Mouse (Mus musculus) embryonic facial prominence, embryonic 10.5 days (tissue): ENCODE results near the gene Gabre. TPM values are rescaled to one million over a fixed set of nuclear protein-coding genes. Genes with fewer than 3 reads are reported as not detected.

Source experiments
- DNase-seq: peaks from one replicate; pipeline ENCODE4 v3.0.0-alpha.2; 2017; ENCODE audit warnings: low spot score
- H3K27ac ChIP-seq: fragments of 300-500 bp; sonication (generic); replicated peaks from 2 replicates; pipeline ENCODE4 v1.5.1; 2016; ENCODE audit warnings: mild to moderate bottlenecking
- H3K27me3 ChIP-seq: fragments of 300-500 bp; sonication (generic); replicated peaks from 2 replicates; pipeline ENCODE4 v1.6.1; 2016; ENCODE audit warnings: low read depth, mild to moderate bottlenecking; ENCODE audit not compliant: poor library complexity, severe bottlenecking
- H3K36me3 ChIP-seq: fragments of 300-500 bp; sonication (generic); replicated peaks from 2 replicates; pipeline ENCODE4 v1.6.1; 2016; ENCODE audit warnings: mild to moderate bottlenecking, moderate library complexity
- H3K4me1 ChIP-seq: fragments of 300-500 bp; sonication (generic); 2 replicates; pipeline ENCODE4 v1.6.1; 2016
- H3K4me3 ChIP-seq: fragments of 300-500 bp; sonication (generic); 2 replicates; pipeline ENCODE4 v1.5.1; 2016; ENCODE audit warnings: mild to moderate bottlenecking, moderate library complexity
- H3K9me3 ChIP-seq: fragments of 300-500 bp; sonication (generic); 2 replicates; pipeline ENCODE4 v1.6.1; 2016; ENCODE audit warnings: mild to moderate bottlenecking
- WGBS: fragments of 180-500 bp; shearing (Covaris S2); methylation state at CpG from one replicate; pipeline ENCODE4 v1.1.7; 2016; 5-methylcytosine and 5-hydroxymethylcytosine counted together
- microRNA counts: library from miRNA; unstranded; fragments of <30 nt; microRNA quantifications from one replicate; lab custom pipeline; 2017
- microRNA-seq: library from miRNA; unstranded; fragments of <30 nt; microRNA quantifications from one replicate; pipeline ENCODE4, GENCODE M21; 2017
- polyA plus RNA-seq: library from polyadenylated mRNA; unstranded; fragments of >200 nt; fragmentation: Nextera tagmentation; extraction: Ambion mirVana; gene quantifications from 2 replicates; pipeline ENCODE4 v1.2.1, GENCODE M21; 2016

The Gabre gene
- polyA plus RNA-seq = 1.5 and 2.3 TPM in 2 replicates

GRCm38 (mm10) chrX:72274659-72275371 lies at the start of gene Gabre:
Gene Gabre, minus strand, starts transcription at chrX:72274803.
- WGBS = 23% methylated on average over 35 of the region's 36 CpGs
- peaks cover 6% of the 10 kb centered on the region for H3K36me3 ChIP-seq
- H3K27me3 ChIP-seq = 0 out of 2 replicates have a peak, but pooled peaks cover 15% of the 10 kb centered on the region
- H3K4me1 ChIP-seq = no peaks in the 10 kb centered on the region
- DNase-seq = peak; percentile 82
- no peaks in the 10 kb centered on the region for H3K9me3 ChIP-seq
- H3K4me3 ChIP-seq = peak within 1 kb of the TSS; percentile 59
- H3K27ac ChIP-seq = peak within 1 kb of the TSS; percentile 66

- Histone ChIP-seq H3K36me3 (no peaks in the 10 kb centered on the region), H3K27ac (no peak overlapping the region), H3K4me3 (no peak overlapping the region), H3K4me1 (no peaks in the 10 kb centered on the region), H3K9me3 (no peaks in the 10 kb centered on the region), H3K27me3 (no peaks in the 10 kb centered on the region)
- no peak for DNase-seq
- WGBS = 96% methylated on average over 2 of the region's 2 CpGs
Observed at GRCm38 (mm10) chrX:72297812-72298211, 23.2 kb upstream of the Gabre start.

- Histone ChIP-seq H3K27me3 (0 out of 2 replicates have a peak, but pooled peaks cover 15% of the 10 kb centered on the region), H3K4me3 (peak overlapping the region; percentile 59), H3K27ac (peak overlapping the region; percentile 66; the same call in 1 of the 2 replicates), H3K9me3 (no peaks in the 10 kb centered on the region), H3K4me1 (no peaks in the 10 kb centered on the region), H3K36me3 (peaks cover under 1% of the 10 kb centered on the region; the same call in 1 of the 2 replicates)
- 59% methylated on average over 1 of the region's 1 CpGs for WGBS
- no peak for DNase-seq
Observed at GRCm38 (mm10) chrX:72275372-72275663, 715 bp upstream of the Gabre start.

GRCm38 (mm10) chrX:72273966-72274658 lies 491 bp downstream of the Gabre start:
- Histone ChIP-seq H3K4me1 (no peaks in the 10 kb centered on the region), H3K4me3 (peak overlapping the region; percentile 59), H3K27me3 (0 out of 2 replicates have a peak, but pooled peaks cover 15% of the 10 kb centered on the region), H3K9me3 (no peaks in the 10 kb centered on the region), H3K36me3 (peaks cover 11% of the 10 kb centered on the region), H3K27ac (peak overlapping the region; percentile 65; the same call in 1 of the 2 replicates)
- DNase-seq = peak; percentile 27
- WGBS = 32% methylated on average over 27 of the region's 27 CpGs

- no peak overlapping the region for H3K4me3 ChIP-seq
- no peak for DNase-seq
- 92% methylated on average over 11 of the region's 11 CpGs for WGBS
- H3K27me3 ChIP-seq = 0 out of 2 replicates have a peak, but pooled peaks cover 15% of the 10 kb centered on the region
- H3K9me3 ChIP-seq = no peaks in the 10 kb centered on the region
- no peak overlapping the region for H3K27ac ChIP-seq
- no peaks in the 10 kb centered on the region for H3K4me1 ChIP-seq
- H3K36me3 ChIP-seq = peaks cover 11% of the 10 kb centered on the region
Observed at GRCm38 (mm10) chrX:72270637-72271036, 4.0 kb downstream of the Gabre start.

GRCm38 (mm10) chrX:72221717-72222116 lies 52.9 kb downstream of the Gabre start, which contains the start of gene Magea4:
Gene Magea4, plus strand, starts transcription at chrX:72222017.
- no peak within 1 kb of the TSS for H3K4me3 ChIP-seq
- no peaks in the 10 kb centered on the region for H3K27me3 ChIP-seq
- H3K9me3 ChIP-seq = no peaks in the 10 kb centered on the region
- 96% methylated on average over 2 of the region's 2 CpGs for WGBS
- DNase-seq = no peak
- no peaks in the 10 kb centered on the region for H3K36me3 ChIP-seq
- H3K4me1 ChIP-seq = no peaks in the 10 kb centered on the region
- no peak within 1 kb of the TSS for H3K27ac ChIP-seq

MicroRNAs encoded within 50 kb of the gene (microRNA counts, 519-probe panel; counts per million panel counts)
- microRNA mmu-miR-224 (lab: Ali Mortazavi, UCI) = 188 counts per million, percentile 57 among the panel's probes with 10 or more counts
- microRNA mmu-miR-452 (lab: Ali Mortazavi, UCI) = 188 counts per million, percentile 57 among the panel's probes with 10 or more counts

Small RNAs within 50 kb of the gene (microRNA-seq; reads per million reads assigned to microRNA genes)
- gene Mir224 (168 reads per million, percentile 54 among the genes with 10 or more reads in this experiment), gene Mir452 (72.6 reads per million, percentile 45 among the genes with 10 or more reads in this experiment)

Other genes starting within 250 kb of the Gabre start
- not detected in 2 replicates for gene Magea4, start 52.8 kb downstream of the Gabre start, polyA plus RNA-seq
- gene Magea10, start 112.1 kb upstream of the Gabre start, polyA plus RNA-seq = not detected in 2 replicates